Mouse (Mus musculus) liver, embryonic 14.5 days (tissue): Measurements from ENCODE around the gene Serpinb9.

Source experiments
- CTCF ChIP-seq: IDR thresholded peaks from 2 replicates; pipeline ENCODE4 v1.5.1; 2016; ENCODE audit warnings: antibody characterized with exemption, low read depth, control low read depth
- EP300 ChIP-seq: IDR thresholded peaks from 2 replicates; pipeline ENCODE4 v1.6.1; 2016; ENCODE audit warnings: antibody characterized with exemption, low read depth

DNA sequence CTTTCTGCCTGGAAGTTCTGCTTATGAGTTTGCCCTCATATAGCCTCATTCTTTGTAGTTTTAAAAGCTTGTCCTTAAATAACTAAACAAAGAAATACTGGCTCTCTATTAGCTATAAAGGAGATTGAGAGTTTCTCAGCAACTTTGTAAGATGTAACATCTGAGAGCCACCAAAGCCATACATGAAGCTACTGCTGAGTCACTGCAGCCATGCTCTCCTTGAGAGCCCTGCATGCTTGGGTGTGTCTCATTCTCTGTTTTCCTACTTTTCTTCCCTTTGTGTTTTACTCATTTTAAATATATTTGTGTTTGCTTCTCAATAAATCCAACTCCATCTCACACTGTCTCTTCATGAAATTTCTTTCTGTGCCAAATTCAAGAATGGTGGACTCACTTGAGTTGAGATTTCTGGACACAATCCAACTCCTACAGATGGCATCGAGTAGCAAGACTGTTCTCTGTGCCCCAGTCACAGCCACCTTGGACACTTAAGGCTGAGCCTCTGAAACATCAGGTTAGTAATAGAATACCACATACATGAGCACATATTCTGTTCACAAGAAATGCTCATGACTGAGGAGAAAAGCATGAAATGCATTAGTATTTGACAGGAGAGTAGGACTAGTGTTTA, 23.5 kb downstream of the Serpinb9 start:
- no peak for TF ChIP-seq CTCF
- no peak for TF ChIP-seq EP300
